Mouse (Mus musculus): ENCODE results near the gene Apof. TPM values are rescaled to one million over a fixed set of nuclear protein-coding genes. Genes with fewer than 3 reads are reported as not detected.
A peak's percentile ranks its signal among the peaks of the same experiment; 100 is the strongest.

Apof gene
- polyA plus RNA-seq (2015; fragmentation: Nextera tagmentation; extraction: Ambion mirVana): not detected in 2 replicates

- no peaks in the 10 kb centered on the region for H3K27me3 ChIP-seq
- no peak within 1 kb of the TSS for H3K9ac ChIP-seq
- H3K27ac ChIP-seq: no peak within 1 kb of the TSS
- ATAC-seq (ENCODE audit: low FRiP score): no peak
- H3K4me1 ChIP-seq (replicated peaks): peaks cover 5% of the 10 kb centered on the region; the same call in 1 of the 2 replicates
- H3K4me2 ChIP-seq: no peak within 1 kb of the TSS
- WGBS: 85% methylated on average over 6 of the region's 6 CpGs
- H3K9me3 ChIP-seq: no peaks in the 10 kb centered on the region
- no peaks in the 10 kb centered on the region for H3K36me3 ChIP-seq
- H3K4me3 ChIP-seq: no peak within 1 kb of the TSS
Measured at GRCm38 (mm10) chr10:128268371-128268770, at the start of gene Apof. TSS of gene Apof (plus strand) at chr10:128268671.

- Histone ChIP-seq H3K4me3 (no peak overlapping the region), H3K4me1 (replicated peaks) (no peaks in the 10 kb centered on the region), H3K27me3 (no peaks in the 10 kb centered on the region), H3K36me3 (no peaks in the 10 kb centered on the region), H3K9ac (no peak overlapping the region), H3K27ac (no peak overlapping the region), H3K9me3 (no peaks in the 10 kb centered on the region), H3K4me2 (no peak overlapping the region)
- no peak for ATAC-seq (ENCODE audit: low FRiP score)
- WGBS: 64% methylated on average over 16 of the region's 16 CpGs
Measured at GRCm38 (mm10) chr10:128221533-128222286, 46.8 kb upstream of the Apof start.

- WGBS: 60% methylated on average over 5 of the region's 5 CpGs
- no peak overlapping the region for H3K4me3 ChIP-seq
- H3K4me1 ChIP-seq (replicated peaks): no peaks in the 10 kb centered on the region
- no peaks in the 10 kb centered on the region for H3K36me3 ChIP-seq
- H3K9ac ChIP-seq: no peak overlapping the region
- H3K27me3 ChIP-seq: no peaks in the 10 kb centered on the region
- ATAC-seq (ENCODE audit: low FRiP score): no peak
- H3K4me2 ChIP-seq: no peak overlapping the region
- no peak overlapping the region for H3K27ac ChIP-seq
- no peaks in the 10 kb centered on the region for H3K9me3 ChIP-seq
Measured at GRCm38 (mm10) chr10:128225064-128225463, 43.4 kb upstream of the Apof start.

- WGBS: 54% methylated on average over 4 of the region's 4 CpGs
- Histone ChIP-seq H3K27me3 (no peaks in the 10 kb centered on the region), H3K9me3 (no peaks in the 10 kb centered on the region), H3K4me3 (no peak within 1 kb of the TSS), H3K27ac (no peak within 1 kb of the TSS), H3K4me2 (no peak within 1 kb of the TSS), H3K36me3 (no peaks in the 10 kb centered on the region), H3K4me1 (replicated peaks) (no peaks in the 10 kb centered on the region), H3K9ac (no peak within 1 kb of the TSS)
- ATAC-seq (ENCODE audit: low FRiP score): no peak
Measured at GRCm38 (mm10) chr10:128225538-128225937, 42.9 kb upstream of the Apof start, which contains the start of gene Mip. TSS of gene Mip (plus strand) at chr10:128225838.

- Histone ChIP-seq H3K9me3 (no peaks in the 10 kb centered on the region), H3K4me1 (replicated peaks) (0 out of 2 replicates have a peak, but pooled peaks cover 5% of the 10 kb centered on the region), H3K36me3 (no peaks in the 10 kb centered on the region), H3K27me3 (no peaks in the 10 kb centered on the region), H3K27ac (no peak overlapping the region), H3K9ac (no peak overlapping the region), H3K4me3 (no peak overlapping the region), H3K4me2 (no peak overlapping the region)
- WGBS: 88% methylated on average over 9 of the region's 9 CpGs
- no peak for ATAC-seq (ENCODE audit: low FRiP score)
Measured at GRCm38 (mm10) chr10:128227592-128227991, 40.9 kb upstream of the Apof start.

GRCm38 (mm10) chr10:128228009-128228408 is 40.5 kb upstream of the Apof start:
- ATAC-seq (ENCODE audit: low FRiP score): no peak

GRCm38 (mm10) chr10:128230582-128230981 is 37.9 kb upstream of the Apof start:
- no peak overlapping the region for H3K9ac ChIP-seq
- no peak overlapping the region for H3K27ac ChIP-seq
- H3K36me3 ChIP-seq: no peaks in the 10 kb centered on the region
- WGBS: 84% methylated on average over 12 of the region's 12 CpGs
- H3K4me1 ChIP-seq (replicated peaks): peaks cover 9% of the 10 kb centered on the region; the same call in 1 of the 2 replicates
- H3K4me2 ChIP-seq: no peak overlapping the region
- H3K27me3 ChIP-seq: no peaks in the 10 kb centered on the region
- no peak overlapping the region for H3K4me3 ChIP-seq
- no peak for ATAC-seq (ENCODE audit: low FRiP score)
- H3K9me3 ChIP-seq: no peaks in the 10 kb centered on the region

More at GRCm38 (mm10) chr10:128228009-128228408, 40.5 kb upstream of the Apof start:
- WGBS: 92% methylated on average over 8 of the region's 8 CpGs
- H3K9me3 ChIP-seq: no peaks in the 10 kb centered on the region
- no peak overlapping the region for H3K4me3 ChIP-seq
- H3K36me3 ChIP-seq: no peaks in the 10 kb centered on the region
- no peak overlapping the region for H3K4me2 ChIP-seq
- H3K27me3 ChIP-seq: no peaks in the 10 kb centered on the region
- no peak overlapping the region for H3K9ac ChIP-seq
- peaks cover 8% of the 10 kb centered on the region; the same call in 1 of the 2 replicates for H3K4me1 ChIP-seq (replicated peaks)
- H3K27ac ChIP-seq: no peak overlapping the region

GRCm38 (mm10) chr10:128231146-128231545 is 37.3 kb upstream of the Apof start:
- 21% methylated on average over 5 of the region's 5 CpGs for WGBS
- Histone ChIP-seq H3K27ac (no peak overlapping the region), H3K4me3 (peak overlapping the region; percentile 69), H3K4me2 (peak overlapping the region; percentile 63), H3K9me3 (no peaks in the 10 kb centered on the region), H3K4me1 (replicated peaks) (peaks cover 9% of the 10 kb centered on the region; the same call in 1 of the 2 replicates), H3K9ac (peak overlapping the region; percentile 82; the same call in 1 of the 2 replicates), H3K27me3 (no peaks in the 10 kb centered on the region), H3K36me3 (no peaks in the 10 kb centered on the region)
- ATAC-seq (ENCODE audit: low FRiP score): no peak

- Histone ChIP-seq H3K4me1 (replicated peaks) (peaks cover 9% of the 10 kb centered on the region; the same call in 1 of the 2 replicates), H3K4me3 (peak within 1 kb of the TSS; percentile 69), H3K27me3 (no peaks in the 10 kb centered on the region), H3K4me2 (peak within 1 kb of the TSS; percentile 63), H3K9ac (peak within 1 kb of the TSS; percentile 82), H3K27ac (peak within 1 kb of the TSS; percentile 91), H3K9me3 (no peaks in the 10 kb centered on the region), H3K36me3 (no peaks in the 10 kb centered on the region)
- under 1% methylated on average over 52 of the region's 58 CpGs for WGBS
- peak; percentile 93 for ATAC-seq (ENCODE audit: low FRiP score)
Measured at GRCm38 (mm10) chr10:128231697-128232419, 36.6 kb upstream of the Apof start, which contains the start of gene Timeless. TSS of gene Timeless (plus strand) at chr10:128232065.

- Histone ChIP-seq H3K27ac (peak overlapping the region; percentile 91), H3K4me3 (peak overlapping the region; percentile 69), H3K36me3 (no peaks in the 10 kb centered on the region), H3K9me3 (no peaks in the 10 kb centered on the region), H3K27me3 (no peaks in the 10 kb centered on the region), H3K4me1 (replicated peaks) (peaks cover 9% of the 10 kb centered on the region; the same call in 1 of the 2 replicates), H3K4me2 (peak overlapping the region; percentile 63), H3K9ac (peak overlapping the region; percentile 82)
- WGBS: 0% methylated on average over 14 of the region's 14 CpGs
- ATAC-seq (ENCODE audit: low FRiP score): peak; percentile 18
Measured at GRCm38 (mm10) chr10:128232420-128232985, 36.0 kb upstream of the Apof start.

GRCm38 (mm10) chr10:128236321-128236720 is 32.1 kb upstream of the Apof start:
- no peak for ATAC-seq (ENCODE audit: low FRiP score)
- Histone ChIP-seq H3K4me3 (no peak overlapping the region), H3K4me1 (replicated peaks) (peaks cover 9% of the 10 kb centered on the region; the same call in 1 of the 2 replicates), H3K27me3 (no peaks in the 10 kb centered on the region), H3K4me2 (no peak overlapping the region), H3K9ac (no peak overlapping the region), H3K9me3 (no peaks in the 10 kb centered on the region), H3K27ac (no peak overlapping the region), H3K36me3 (peaks cover 13% of the 10 kb centered on the region)
- 77% methylated on average over 4 of the region's 4 CpGs for WGBS
